Mouse (Mus musculus) layer of hippocampus, adult 18-20 months (tissue): ENCODE measurements at regions not wholly inside any gene's neighbourhood (a gene's known extent, or its start where the extent isn't known, plus 50 kb on each side); places are given as distances from the start of the nearest gene placed in this dataset.

Experiments used
- DNase-seq, 2 experiments: peaks; one replicate each; pipeline ENCODE4 v3.0.0; 2022; ENCODE audit warnings: low spot score in 2 of 2

GRCm38 (mm10) chr10:43634371-43635080 is 56.4 kb downstream of the Cd24a start:
- no peak for DNase-seq

GRCm38 (mm10) chr10:43641169-43641945 is 63.3 kb downstream of the Cd24a start:
- DNase-seq = no peak

GRCm38 (mm10) chr10:43646326-43646725 is 68.2 kb downstream of the Cd24a start:
- DNase-seq = no peak

GRCm38 (mm10) chr10:43646965-43647364 is 68.9 kb downstream of the Cd24a start:
- DNase-seq = no peak

GRCm38 (mm10) chr10:43648186-43648585 is 70.1 kb downstream of the Cd24a start:
- DNase-seq = no peak

- peak in 1 of 2 experiments; percentile 28 for DNase-seq
These were observed 70.8 kb downstream of the Cd24a start for GRCm38 (mm10) chr10:43648815-43649447.

- DNase-seq = no peak
These were observed 72.4 kb downstream of the Cd24a start for GRCm38 (mm10) chr10:43650449-43650848.

GRCm38 (mm10) chr10:43651505-43651904 is 73.4 kb downstream of the Cd24a start:
- DNase-seq = no peak

GRCm38 (mm10) chr10:43651915-43652314 is 73.8 kb downstream of the Cd24a start:
- DNase-seq = no peak

GRCm38 (mm10) chr10:43655082-43655671 is 77.1 kb downstream of the Cd24a start:
- DNase-seq = no peak

- DNase-seq = no peak
These were observed 77.6 kb downstream of the Cd24a start for GRCm38 (mm10) chr10:43655680-43656079.

- DNase-seq = no peak
These were observed 78.1 kb downstream of the Cd24a start for GRCm38 (mm10) chr10:43656207-43656606.

GRCm38 (mm10) chr10:43657501-43658225 is 79.6 kb downstream of the Cd24a start:
- DNase-seq = peak in 1 of 2 experiments; percentile 1

- no peak for DNase-seq
These were observed 80.1 kb downstream of the Cd24a start for GRCm38 (mm10) chr10:43658226-43658593.

- DNase-seq = no peak
These were observed 86.8 kb downstream of the Cd24a start for GRCm38 (mm10) chr10:43664844-43665243.

GRCm38 (mm10) chr10:43666262-43667085 is 88.4 kb downstream of the Cd24a start:
- DNase-seq = no peak

- DNase-seq = no peak
These were observed 89.1 kb downstream of the Cd24a start for GRCm38 (mm10) chr10:43667086-43667690.

GRCm38 (mm10) chr10:43667732-43668247 is 89.7 kb downstream of the Cd24a start:
- DNase-seq = no peak

- DNase-seq = no peak
These were observed 91.4 kb downstream of the Cd24a start for GRCm38 (mm10) chr10:43669471-43669870.

GRCm38 (mm10) chr10:43670745-43671144 is 92.7 kb downstream of the Cd24a start:
- no peak for DNase-seq
